Comparison of ENCODE assay signal across 37 mouse cellular contexts in genomic region chr19:46110781-46111180, GRCm38 (mm10). TPM values are rescaled to one million over a fixed set of nuclear protein-coding genes. Genes with fewer than 3 reads are reported as not detected.
"Had no signal": no experiment of that assay in that cellular context is flagged by ENCODE, and none has a peak within 500 bp of the region (broad histone marks: within the 10 kb centered on the region; RNA-seq: fewer than 3 reads in every experiment).

No protein-coding gene starts in this region.

- H3K27me3 ChIP-seq: heart, embryonic 13.5 days; heart, embryonic 15.5 days; hindbrain, embryonic 13.5 days; hindbrain, embryonic 15.5 days; kidney, embryonic 15.5 days; liver, embryonic 13.5 days had no signal

- H3K9ac ChIP-seq: forebrain, postnatal 0 days; heart, embryonic 13.5 days; heart, embryonic 15.5 days; hindbrain, embryonic 13.5 days; hindbrain, embryonic 15.5 days; kidney, embryonic 15.5 days; limb, embryonic 12.5 days; liver, embryonic 13.5 days had no signal

- H3K4me2 ChIP-seq: heart, embryonic 11.5 days; heart, embryonic 13.5 days; heart, embryonic 15.5 days; hindbrain, embryonic 13.5 days; hindbrain, embryonic 15.5 days; kidney, embryonic 15.5 days; limb, embryonic 12.5 days; liver, embryonic 13.5 days had no signal

- H3K9me3 ChIP-seq: heart, embryonic 13.5 days; heart, embryonic 15.5 days; hindbrain, embryonic 13.5 days; hindbrain, embryonic 15.5 days; kidney, embryonic 15.5 days; limb, embryonic 10.5 days; limb, embryonic 12.5 days; liver, embryonic 13.5 days had no signal

- ATAC-seq: forebrain, postnatal 0 days; hindbrain, postnatal 0 days; intestine, embryonic 16.5 days had no signal

- H3K36me3 ChIP-seq: heart, embryonic 13.5 days; heart, embryonic 15.5 days; hindbrain, embryonic 13.5 days; hindbrain, embryonic 15.5 days; kidney, embryonic 15.5 days; limb, embryonic 10.5 days; limb, embryonic 12.5 days; liver, embryonic 13.5 days had no signal

- DNase-seq: forebrain, postnatal 0 days; gastrocnemius, postnatal 14 days; gastrocnemius, postnatal 36 days; heart, adult 18-20 months; heart, postnatal 14 days; heart, postnatal 36 days; kidney, adult 11 months; kidney, adult 2 months; kidney, adult 9 months; kidney, postnatal 14 days; kidney, postnatal 36 days; layer of hippocampus, adult 9-11 months; layer of hippocampus, postnatal 36 days; liver, embryonic 13.5 days had no signal

- H3K4me1 ChIP-seq: heart, embryonic 13.5 days; heart, embryonic 15.5 days; hindbrain, embryonic 13.5 days; hindbrain, embryonic 15.5 days; kidney, embryonic 15.5 days; limb, embryonic 10.5 days; limb, embryonic 12.5 days had no signal

- H3K4me3 ChIP-seq: heart, embryonic 13.5 days; heart, embryonic 15.5 days; hindbrain, embryonic 13.5 days; hindbrain, embryonic 15.5 days; kidney, embryonic 15.5 days; limb, embryonic 10.5 days; limb, embryonic 12.5 days; liver, embryonic 13.5 days had no signal

- H3K27ac ChIP-seq: heart, embryonic 13.5 days; heart, embryonic 15.5 days; hindbrain, embryonic 13.5 days; hindbrain, embryonic 15.5 days; hindbrain, postnatal 0 days; kidney, embryonic 15.5 days; kidney, postnatal 0 days; limb, embryonic 10.5 days; limb, embryonic 12.5 days; liver, embryonic 13.5 days had no signal

RNA-seq across cellular contexts. Expression of gene Elovl3, which starts 20.9 kb away (rescaled TPM):
- total RNA-seq: forebrain, postnatal 0 days; gastrocnemius, adult 8-10 months; gastrocnemius, postnatal 14 days; gastrocnemius, postnatal 36 days; hindbrain, postnatal 0 days; layer of hippocampus, adult 18-20 months; layer of hippocampus, adult 8-10 months; layer of hippocampus, postnatal 14 days; layer of hippocampus, postnatal 36 days; left cerebral cortex, adult 18-20 months; left cerebral cortex, postnatal 14 days; left cerebral cortex, postnatal 36 days had no signal
- polyA plus RNA-seq: heart, embryonic 11.5 days; heart, embryonic 13.5 days; heart, embryonic 15.5 days; heart, postnatal 0 days; hindbrain, embryonic 11.5 days; hindbrain, embryonic 13.5 days; hindbrain, postnatal 0 days; intestine, embryonic 14.5 days; intestine, embryonic 16.5 days; kidney, embryonic 15.5 days; large intestine, adult 2 months; liver, embryonic 13.5 days had no signal

RNA-seq across cellular contexts. Expression of gene Pitx3, which starts 37.3 kb away (rescaled TPM):
- total RNA-seq: forebrain, postnatal 0 days; hematopoietic stem cell, adult 5-6 weeks; layer of hippocampus, adult 18-20 months; layer of hippocampus, adult 8-10 months; layer of hippocampus, postnatal 14 days; layer of hippocampus, postnatal 36 days; left cerebral cortex, adult 18-20 months; left cerebral cortex, postnatal 14 days; left cerebral cortex, postnatal 36 days had no signal
- polyA plus RNA-seq: heart, postnatal 0 days; hindbrain, postnatal 0 days; intestine, embryonic 14.5 days; intestine, embryonic 16.5 days; kidney, postnatal 0 days; large intestine, adult 2 months had no signal
